Mouse (Mus musculus) bone marrow macrophage, adult 2 months (primary cell): ENCODE results near the gene Amt.

Experiments
- CTCF ChIP-seq: IDR thresholded peaks from 2 replicates; pipeline ENCODE4 v1.5.1; 2012; ENCODE audit warnings: low read depth, mild to moderate bottlenecking, low read length, moderate library complexity
- POLR2A ChIP-seq: IDR thresholded peaks from 2 replicates; pipeline ENCODE4 v1.6.1; 2012; ENCODE audit warnings: mild to moderate bottlenecking, low read depth, low read length, borderline replicate concordance

GRCm38 (mm10) chr9:108248957-108249356 lies 47.7 kb upstream of the Amt start:
- TF ChIP-seq CTCF = no peak
- TF ChIP-seq POLR2A = no peak
